Mouse (Mus musculus) ES-E14 (cell line): ENCODE results near the gene Trim17.

Experiments
- CHD2 ChIP-seq: IDR thresholded peaks from 2 replicates; pipeline ENCODE4 v1.6.1; 2014; ENCODE audit warnings: mild to moderate bottlenecking, low read depth, low read length, inconsistent platforms
- MAFK ChIP-seq: IDR thresholded peaks from 2 replicates; pipeline ENCODE4 v1.6.1; 2014; ENCODE audit warnings: mild to moderate bottlenecking, low read depth, low read length, inconsistent platforms; ENCODE audit not compliant: insufficient read depth
- ZNF384 ChIP-seq: IDR thresholded peaks from 2 replicates; pipeline ENCODE4 v1.6.1; 2012; ENCODE audit warnings: low read depth, low read length, inconsistent platforms

DNA sequence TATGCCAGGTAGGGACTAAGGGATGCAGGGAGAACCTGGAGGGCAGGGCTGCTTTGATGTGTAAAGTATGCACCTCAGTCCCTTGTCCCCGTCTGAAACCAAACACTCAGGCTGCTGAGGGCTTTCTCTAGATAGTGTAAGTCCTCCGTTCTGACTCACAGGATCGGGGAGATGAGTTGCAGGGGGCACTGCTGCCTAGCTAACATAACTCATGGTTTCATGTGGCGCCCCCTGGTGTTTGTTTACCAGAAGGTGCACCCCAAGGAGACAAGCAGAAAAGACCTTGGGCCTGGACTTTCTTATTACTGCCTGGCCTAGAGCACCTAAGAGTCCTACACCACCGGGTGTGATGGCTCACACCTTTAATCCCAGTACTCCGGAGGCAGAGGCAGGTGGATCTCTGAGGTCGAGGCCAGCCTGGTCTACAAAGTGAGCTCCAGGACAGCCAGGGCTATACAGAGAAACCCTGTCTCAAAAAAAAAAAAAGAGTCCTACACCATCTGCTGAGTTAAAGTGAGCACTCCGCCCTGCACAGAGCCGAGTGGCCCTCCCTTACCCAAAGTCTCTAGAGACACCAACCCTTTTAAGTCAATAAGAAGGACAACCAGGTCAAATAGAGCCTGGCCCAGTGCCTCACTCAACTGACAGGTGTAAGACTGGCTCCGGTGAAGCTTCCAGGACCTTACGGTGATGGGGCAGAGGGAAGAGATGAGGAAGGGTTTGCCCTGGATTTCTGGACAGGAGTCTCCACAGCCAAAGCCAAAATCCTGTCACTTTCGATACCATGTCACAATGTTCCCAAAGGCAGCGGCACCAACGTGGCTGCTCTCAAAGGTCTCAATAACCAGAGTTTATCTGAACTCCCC is 37.4 kb upstream of the Trim17 start:
- peak; percentile 27; the same call in 1 of the 2 replicates for TF ChIP-seq ZNF384
- TF ChIP-seq MAFK = no peak
- TF ChIP-seq CHD2 = no peak
